Mouse (Mus musculus) erythroblast, embryonic 14.5 days (primary cell): ENCODE measurements around the gene Churc1.

Experiments
- GATA1 ChIP-seq: IDR thresholded peaks from 2 replicates; pipeline ENCODE4 v1.6.1; 2012; ENCODE audit warnings: low read length, inconsistent platforms, mixed read lengths
- TAL1 ChIP-seq: IDR thresholded peaks from 3 replicates; pipeline ENCODE4 v1.6.1; 2012; ENCODE audit warnings: low read length, inconsistent platforms, mixed read lengths

GRCm38 (mm10) chr12:76770841-76771500 lies 5.6 kb downstream of the Churc1 start:
- TF ChIP-seq GATA1 (no peak), TAL1 (no peak)
